Mouse (Mus musculus) C2C12 (cell line): ENCODE measurements at regions not wholly inside any gene's neighbourhood (a gene's known extent, or its start where the extent isn't known, plus 50 kb on each side); places are given as distances from the start of the nearest gene placed in this dataset.

Experiments
- CTCF ChIP-seq: IDR thresholded peaks from one replicate; pipeline ENCODE4 v1.5.1; 2011; ENCODE audit not compliant: control insufficient read depth, insufficient read depth, insufficient read length
- MYOD1 ChIP-seq: IDR thresholded peaks from one replicate; pipeline ENCODE4 v1.6.1; 2011; ENCODE audit warnings: low read depth; ENCODE audit not compliant: control insufficient read depth, insufficient read length
- MYOG ChIP-seq: IDR thresholded peaks from one replicate; pipeline ENCODE4 v1.6.1; 2011; ENCODE audit not compliant: control insufficient read depth, insufficient read length; ENCODE audit errors: extremely low read depth

- TF ChIP-seq CTCF = no peak
- no peak for TF ChIP-seq MYOD1
- TF ChIP-seq MYOG = no peak
Observed at GRCm38 (mm10) chr8:41592174-41592573, 175.3 kb upstream of the Frg1 start.
